Mouse (Mus musculus): ENCODE measurements at regions not wholly inside any gene's neighbourhood (a gene's known extent, or its start where the extent isn't known, plus 50 kb on each side); places are given as distances from the start of the nearest gene placed in this dataset.

DNA sequence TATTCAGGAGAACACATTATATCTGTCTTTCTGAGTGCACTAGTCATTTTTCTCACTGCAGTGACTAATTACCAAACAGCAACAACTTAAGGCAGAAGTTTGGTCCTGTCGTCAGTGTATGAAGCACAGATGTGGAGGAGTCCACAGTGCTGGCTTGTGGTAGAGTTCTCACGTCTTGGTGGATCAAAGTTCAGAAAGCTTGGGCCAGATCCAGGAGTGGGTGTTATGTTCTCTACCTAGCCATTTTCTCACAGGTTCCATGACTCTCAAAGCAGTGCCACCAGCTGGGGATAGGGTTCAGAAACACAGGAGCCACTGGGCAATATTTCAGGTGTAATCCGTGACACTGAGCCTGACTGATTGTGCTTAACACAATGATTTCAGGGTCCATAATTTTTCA, 144.8 kb upstream of the BB014433 start:
- TF ChIP-seq CTCF (IDR thresholded peaks at IDR 0.05; ENCODE audit: extremely low read depth, insufficient read depth, insufficient read length, insufficient replicate concordance) (no peak), POLR2A (IDR thresholded peaks at IDR 0.05; ENCODE audit: low read depth, low read length) (no peak)

Data from spleen, adult 2 months (tissue).